Mouse (Mus musculus) cerebellum, adult 2 months (tissue): ENCODE data around the gene Pygl.

Experiments used
- CTCF ChIP-seq: fragments of 200-500 bp; IDR thresholded peaks from 2 replicates; pipeline ENCODE4 v1.5.1; 2011; ENCODE audit warnings: low read depth, mild to moderate bottlenecking, control low read depth, low read length, moderate library complexity, borderline replicate concordance; ENCODE audit not compliant: insufficient read depth
- POLR2A ChIP-seq: fragments of 200-500 bp; IDR thresholded peaks from 2 replicates; pipeline ENCODE4 v1.6.1; 2011; ENCODE audit warnings: low read length, control low read depth, borderline replicate concordance; ENCODE audit not compliant: insufficient read depth

DNA sequence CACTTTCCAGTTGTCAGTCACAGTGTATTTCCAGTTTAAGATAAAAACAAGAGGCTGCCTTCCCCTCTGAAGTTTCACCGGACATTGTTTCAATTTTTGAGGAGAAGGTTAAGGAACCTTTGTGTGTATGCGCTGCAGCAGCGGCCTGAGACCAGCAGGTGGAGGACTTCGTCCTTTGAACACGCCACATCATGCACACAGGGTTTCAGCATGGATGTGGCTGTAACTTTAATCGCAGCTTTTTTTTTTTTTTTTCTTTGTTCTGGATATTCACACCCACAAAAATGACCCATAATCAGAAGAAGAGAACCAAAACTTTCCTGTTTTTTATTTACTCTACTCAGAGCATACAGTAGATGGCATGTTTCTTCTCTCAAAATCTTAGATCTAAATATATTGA lies 3.1 kb upstream of the Pygl start:
- TF ChIP-seq POLR2A = no peak
- peak; percentile 82 for TF ChIP-seq CTCF
